7 mouse cellular contexts compared by ENCODE assay signal in the genomic region with DNA sequence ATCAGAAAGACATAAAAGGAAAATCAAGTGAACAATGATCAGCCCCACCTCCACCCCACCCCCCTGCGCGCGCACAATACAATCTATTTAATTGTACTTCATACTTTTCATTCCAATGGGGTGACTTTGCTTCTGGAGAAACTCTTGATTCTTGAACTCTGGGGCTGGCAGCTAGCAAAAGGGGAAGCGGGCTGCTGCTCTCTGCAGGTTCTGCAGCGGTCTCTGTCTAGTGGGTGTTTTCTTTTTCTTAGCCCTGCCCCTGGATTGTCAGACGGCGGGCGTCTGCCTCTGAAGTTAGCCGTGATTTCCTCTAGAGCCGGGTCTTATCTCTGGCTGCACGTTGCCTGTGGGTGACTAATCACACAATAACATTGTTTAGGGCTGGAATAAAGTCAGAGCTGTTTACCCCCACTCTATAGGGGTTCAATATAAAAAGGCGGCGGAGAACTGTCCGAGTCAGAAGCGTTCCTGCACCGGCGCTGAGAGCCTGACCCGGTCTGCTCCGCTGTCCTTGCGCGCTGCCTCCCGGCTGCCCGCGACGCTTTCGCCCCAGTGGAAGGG. TPM values are rescaled to one million over a fixed set of nuclear protein-coding genes. Genes with fewer than 3 reads are reported as not detected.
ATAC-seq and TF ChIP-seq lines count a peak whose summit lies in the region.

Edn1 (plus strand) TSS at position 316 of the 561 bp plus-strand sequence.

- peaks cover 5% of the 10 kb centered on the region; the same call in 1 of the 2 replicates for H3K36me3 ChIP-seq in E14TG2a.4 (ENCODE audit: insufficient read depth, low read length)
- H3K36me3 ChIP-seq in embryonic facial prominence, embryonic 15.5 days: no peaks in the 10 kb centered on the region
- H3K36me3 ChIP-seq in heart, embryonic 15.5 days: peaks cover 9% of the 10 kb centered on the region; the same call in 1 of the 2 replicates
- H3K36me3 ChIP-seq in kidney, embryonic 16.5 days (ENCODE audit: insufficient read depth, low read length): no peaks in the 10 kb centered on the region
- H3K36me3 ChIP-seq in lung, embryonic 16.5 days (ENCODE audit: control insufficient read depth, insufficient read depth, low read length): no peaks in the 10 kb centered on the region
- no peaks in the 10 kb centered on the region for H3K36me3 ChIP-seq in neural tube, embryonic 14.5 days (ENCODE audit: control insufficient read depth, insufficient read depth, low read length)

- H3K9me3 ChIP-seq in E14TG2a.4 (ENCODE audit: low read length): no peaks in the 10 kb centered on the region
- no peaks in the 10 kb centered on the region for H3K9me3 ChIP-seq in embryonic facial prominence, embryonic 15.5 days (replicated peaks)
- H3K9me3 ChIP-seq in heart, embryonic 15.5 days (replicated peaks): no peaks in the 10 kb centered on the region
- H3K9me3 ChIP-seq in kidney, embryonic 16.5 days (ENCODE audit: low read length): no peaks in the 10 kb centered on the region
- no peaks in the 10 kb centered on the region for H3K9me3 ChIP-seq in lung, embryonic 16.5 days (ENCODE audit: control insufficient read depth, low read length)
- no peaks in the 10 kb centered on the region for H3K9me3 ChIP-seq in neural tube, embryonic 14.5 days (ENCODE audit: control insufficient read depth, low read length)

- H3K4me1 ChIP-seq in E14TG2a.4 (replicated peaks; ENCODE audit: low read depth, low read length): peaks cover 48% of the 10 kb centered on the region
- peaks cover 29% of the 10 kb centered on the region for H3K4me1 ChIP-seq in embryonic facial prominence, embryonic 15.5 days
- peaks cover 48% of the 10 kb centered on the region for H3K4me1 ChIP-seq in heart, embryonic 15.5 days (replicated peaks)
- peaks cover 29% of the 10 kb centered on the region for H3K4me1 ChIP-seq in kidney, embryonic 16.5 days (ENCODE audit: insufficient read depth, low read length)
- peaks cover 17% of the 10 kb centered on the region for H3K4me1 ChIP-seq in lung, embryonic 16.5 days (replicated peaks; ENCODE audit: control insufficient read depth, insufficient read depth, low read length)
- H3K4me1 ChIP-seq in neural tube, embryonic 14.5 days (ENCODE audit: control insufficient read depth, insufficient read depth, low read length): 0 out of 2 replicates have a peak, but pooled peaks cover 5% of the 10 kb centered on the region

- peak; percentile 46 for ATAC-seq in activated CD4-positive, CD25-positive, alpha-beta regulatory T cell, adult 4 months
- no peak for ATAC-seq in embryonic facial prominence, embryonic 15.5 days (ENCODE audit: insufficient number of reproducible peaks, low FRiP score, low TSS enrichment, low read depth)
- ATAC-seq in heart, embryonic 15.5 days (replicated peaks; ENCODE audit: insufficient number of reproducible peaks, insufficient read depth, low FRiP score, low read depth): peak; percentile 63; the same call in 1 of the 2 replicates
- peak; percentile 60; the same call in 1 of the 2 replicates for ATAC-seq in kidney, embryonic 16.5 days (ENCODE audit: low FRiP score, low TSS enrichment)
- peak; percentile 74 for ATAC-seq in lung, embryonic 16.5 days (ENCODE audit: low read depth)
- 0 out of 2 replicates have a peak, but pooled peaks have one; percentile 60 for ATAC-seq in neural tube, embryonic 14.5 days (ENCODE audit: low read depth)

- peaks cover 38% of the 10 kb centered on the region for H3K27me3 ChIP-seq in E14TG2a.4 (ENCODE audit: insufficient read depth, low read length)
- H3K27me3 ChIP-seq in embryonic facial prominence, embryonic 15.5 days: peaks cover 19% of the 10 kb centered on the region
- H3K27me3 ChIP-seq in heart, embryonic 15.5 days: no peaks in the 10 kb centered on the region
- H3K27me3 ChIP-seq in kidney, embryonic 16.5 days (ENCODE audit: insufficient read depth, low read length): peaks cover 14% of the 10 kb centered on the region
- no peaks in the 10 kb centered on the region for H3K27me3 ChIP-seq in lung, embryonic 16.5 days (ENCODE audit: control insufficient read depth, insufficient read depth, low read depth, low read length)
- H3K27me3 ChIP-seq in neural tube, embryonic 14.5 days (ENCODE audit: control insufficient read depth, insufficient read depth, low read length): peaks cover 3% of the 10 kb centered on the region; the same call in 1 of the 2 replicates

- peak within 1 kb of the TSS; percentile 31; the same call in 1 of the 2 replicates for H3K9ac ChIP-seq in embryonic facial prominence, embryonic 15.5 days
- peak within 1 kb of the TSS; percentile 60 for H3K9ac ChIP-seq in heart, embryonic 15.5 days
- H3K9ac ChIP-seq in kidney, embryonic 16.5 days (replicated peaks; ENCODE audit: low read length): peak within 1 kb of the TSS; percentile 52
- H3K9ac ChIP-seq in lung, embryonic 16.5 days (ENCODE audit: low read length): peak within 1 kb of the TSS; percentile 63
- H3K9ac ChIP-seq in neural tube, embryonic 14.5 days (replicated peaks; ENCODE audit: low read depth, low read length): no peak within 1 kb of the TSS

- peak within 1 kb of the TSS; percentile 87 for H3K4me2 ChIP-seq in embryonic facial prominence, embryonic 15.5 days (replicated peaks)
- peak within 1 kb of the TSS; percentile 72 for H3K4me2 ChIP-seq in heart, embryonic 15.5 days
- peak within 1 kb of the TSS; percentile 86 for H3K4me2 ChIP-seq in kidney, embryonic 16.5 days (replicated peaks; ENCODE audit: low read depth, low read length)
- peak within 1 kb of the TSS; percentile 85 for H3K4me2 ChIP-seq in lung, embryonic 16.5 days (ENCODE audit: low read depth, low read length)
- peak within 1 kb of the TSS; percentile 65 for H3K4me2 ChIP-seq in neural tube, embryonic 14.5 days (ENCODE audit: low read depth, low read length)

- no peak for TF ChIP-seq CTCF in E14TG2a.4 (conservative IDR thresholded peaks at IDR 0.05; ENCODE audit: low read length)

- under 1% methylated on average over 26 of the region's 26 CpGs for WGBS in embryonic facial prominence, embryonic 15.5 days
- WGBS in heart, embryonic 15.5 days: under 1% methylated on average over 26 of the region's 26 CpGs
- under 1% methylated on average over 26 of the region's 26 CpGs for WGBS in kidney, embryonic 16.5 days
- under 1% methylated on average over 26 of the region's 26 CpGs for WGBS in lung, embryonic 16.5 days
- WGBS in neural tube, embryonic 14.5 days: under 1% methylated on average over 26 of the region's 26 CpGs

- peak within 1 kb of the TSS; percentile 36; the same call in 1 of the 2 replicates for H3K27ac ChIP-seq in embryonic facial prominence, embryonic 15.5 days (replicated peaks)
- H3K27ac ChIP-seq in heart, embryonic 15.5 days: peak within 1 kb of the TSS; percentile 77
- no peak within 1 kb of the TSS for H3K27ac ChIP-seq in kidney, embryonic 16.5 days (ENCODE audit: low read length)
- peak within 1 kb of the TSS; percentile 38 for H3K27ac ChIP-seq in lung, embryonic 16.5 days (ENCODE audit: low read length)
- no peak within 1 kb of the TSS for H3K27ac ChIP-seq in neural tube, embryonic 14.5 days (ENCODE audit: low read depth, low read length)

- H3K4me3 ChIP-seq in E14TG2a.4 (replicated peaks; ENCODE audit: low read length): peak within 1 kb of the TSS; percentile 72
- peak within 1 kb of the TSS; percentile 45 for H3K4me3 ChIP-seq in embryonic facial prominence, embryonic 15.5 days (replicated peaks)
- H3K4me3 ChIP-seq in heart, embryonic 15.5 days: peak within 1 kb of the TSS; percentile 58
- peak within 1 kb of the TSS; percentile 48 for H3K4me3 ChIP-seq in kidney, embryonic 16.5 days (ENCODE audit: low read length)
- H3K4me3 ChIP-seq in lung, embryonic 16.5 days (ENCODE audit: low read length): peak within 1 kb of the TSS; percentile 59
- peak within 1 kb of the TSS; percentile 32 for H3K4me3 ChIP-seq in neural tube, embryonic 14.5 days (ENCODE audit: low read depth, low read length)

RNA-seq across cellular contexts. Expression of gene Edn1, which starts in this region (rescaled TPM):
- polyA plus RNA-seq in activated CD4-positive, CD25-positive, alpha-beta regulatory T cell, adult 4 months (2017; shearing (Covaris generic)): not detected
- polyA plus RNA-seq in embryonic facial prominence, embryonic 15.5 days (2015; fragmentation: Nextera tagmentation; extraction: Ambion mirVana): 5.5 and 5.7 TPM in 2 replicates
- 8.0 and 8.2 TPM in 2 replicates for polyA plus RNA-seq in heart, embryonic 15.5 days (2015; fragmentation: Nextera tagmentation; extraction: Ambion mirVana)
- polyA plus RNA-seq in kidney, embryonic 16.5 days (2015; fragmentation: Nextera tagmentation; extraction: Ambion mirVana): 2.4 and 3.7 TPM in 2 replicates
- 7.7 and 9.2 TPM in 2 replicates for polyA plus RNA-seq in lung, embryonic 16.5 days (2015; fragmentation: Nextera tagmentation; extraction: Ambion mirVana)
- polyA plus RNA-seq in neural tube, embryonic 14.5 days (2014; fragmentation: Nextera tagmentation; extraction: Ambion mirVana): 2.5 and 2.6 TPM in 2 replicates

Comparison
In these comparisons a context has a peak if more than half of its experiments do, and no peak if none do; other contexts are left out.
1. Peak in ATAC-seq in activated CD4-positive, CD25-positive, alpha-beta regulatory T cell, adult 4 months; RNA of the gene not detected or under 1 TPM.
2. H3K27ac ChIP-seq: peak in embryonic facial prominence, embryonic 15.5 days (single experiment), heart, embryonic 15.5 days (single experiment) and lung, embryonic 16.5 days (single experiment); none in kidney, embryonic 16.5 days (single experiment) and neural tube, embryonic 14.5 days (single experiment).
3. Peak in every context shown above with its lines, with median percentiles within 50 percentile points of each other: H3K4me3 ChIP-seq and H3K4me2 ChIP-seq.